Mouse (Mus musculus): ENCODE measurements around the gene Themis2.
"Not testable (repeated sequence)": the region's sequence is repeated elsewhere in the genome, so short reads cannot be mapped to it uniquely, and the experiment has no call there.

The Themis2 gene

DNA sequence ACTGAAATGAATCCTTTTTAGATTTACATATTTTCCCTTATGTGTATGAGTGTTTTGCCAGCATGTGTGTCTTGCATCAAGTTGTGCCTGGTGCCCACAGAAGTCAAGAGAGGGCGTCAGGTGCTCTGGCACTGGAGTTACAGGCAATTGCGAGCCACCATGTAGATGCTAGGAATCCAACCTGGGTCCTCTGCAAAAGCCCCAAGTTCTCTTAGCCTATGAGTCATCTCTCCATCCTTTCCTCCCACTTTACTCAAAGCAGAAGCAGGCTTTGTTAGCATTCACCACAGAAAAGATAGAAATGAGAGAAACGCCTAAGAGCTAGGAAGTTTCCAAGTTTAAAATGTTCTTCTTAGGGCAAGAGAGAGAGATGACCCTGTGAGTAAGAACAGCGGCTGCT is 3.7 kb upstream of the Themis2 start:
- DNase-seq (ENCODE audit: low read depth) = no peak

DNA sequence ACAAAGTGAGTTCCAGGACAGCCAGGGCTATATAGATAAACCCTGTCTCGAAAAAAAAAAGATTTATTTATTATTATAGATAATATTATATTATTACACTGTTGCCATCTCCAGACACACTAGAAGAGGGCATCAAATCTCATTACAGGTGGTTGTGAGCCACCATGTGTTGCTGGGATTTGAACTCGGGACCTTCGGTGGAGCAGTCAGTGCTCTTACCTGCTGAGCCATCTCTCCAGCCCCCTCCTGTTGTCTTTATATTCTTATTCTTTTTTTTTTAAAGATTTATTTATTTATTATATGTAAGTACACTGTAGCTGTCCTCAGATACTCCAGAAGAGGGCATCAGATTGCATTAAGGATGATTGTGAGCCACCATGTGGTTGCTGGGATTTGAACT is 2.5 kb upstream of the Themis2 start:
- not testable (repeated sequence) for DNase-seq (ENCODE audit: low read depth)

- no peak for DNase-seq (ENCODE audit: low read depth)
Measured at GRCm38 (mm10) chr4:132798028-132798427, 1.8 kb upstream of the Themis2 start.

DNA sequence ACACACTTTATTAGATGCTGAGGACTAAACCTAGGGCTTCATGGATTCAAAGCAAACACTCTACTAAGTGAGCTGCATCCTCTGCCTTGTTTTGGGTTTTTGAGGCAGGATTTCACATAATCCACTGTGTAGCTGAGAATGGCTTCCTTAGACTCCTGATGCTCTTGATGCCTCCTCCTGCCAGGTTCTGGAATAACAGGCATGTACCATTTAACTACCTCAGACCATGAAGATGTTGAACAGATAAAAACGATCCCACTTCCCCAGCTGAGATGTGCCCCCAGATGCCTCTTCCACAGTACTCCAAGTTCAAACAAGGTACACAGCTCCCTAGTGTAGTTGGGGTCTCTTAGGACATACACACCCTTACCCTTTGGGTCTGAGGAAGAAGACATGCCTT is 1.3 kb upstream of the Themis2 start:
- peak; percentile 34 for DNase-seq (ENCODE audit: low read depth)

- no peak for DNase-seq (ENCODE audit: low read depth)
Measured at GRCm38 (mm10) chr4:132795171-132795570, 1.0 kb downstream of the Themis2 start.

DNA sequence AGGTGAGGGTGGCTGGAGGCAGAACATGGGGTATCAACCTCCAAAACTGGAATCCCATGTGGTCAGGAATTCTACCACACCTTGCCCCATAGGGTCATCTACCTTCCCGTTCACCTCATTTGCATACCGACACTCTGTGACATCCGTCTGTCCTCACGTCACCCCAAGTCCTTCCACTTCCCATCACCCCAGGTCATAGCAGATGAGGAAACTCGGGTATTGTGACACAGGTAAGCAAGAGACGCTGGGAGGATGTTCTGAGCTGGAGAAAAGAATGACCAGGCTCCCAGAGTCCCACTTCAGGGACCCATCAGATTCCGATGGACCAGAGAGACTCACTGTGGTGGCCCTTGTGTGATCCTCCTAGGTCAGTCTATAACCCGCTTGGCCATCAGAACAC is 1.4 kb downstream of the Themis2 start:
- DNase-seq (ENCODE audit: low read depth) = peak; percentile 31

- peak; percentile 59 for DNase-seq (ENCODE audit: low read depth)
Measured at GRCm38 (mm10) chr4:132794028-132794427, 2.2 kb downstream of the Themis2 start.

DNA sequence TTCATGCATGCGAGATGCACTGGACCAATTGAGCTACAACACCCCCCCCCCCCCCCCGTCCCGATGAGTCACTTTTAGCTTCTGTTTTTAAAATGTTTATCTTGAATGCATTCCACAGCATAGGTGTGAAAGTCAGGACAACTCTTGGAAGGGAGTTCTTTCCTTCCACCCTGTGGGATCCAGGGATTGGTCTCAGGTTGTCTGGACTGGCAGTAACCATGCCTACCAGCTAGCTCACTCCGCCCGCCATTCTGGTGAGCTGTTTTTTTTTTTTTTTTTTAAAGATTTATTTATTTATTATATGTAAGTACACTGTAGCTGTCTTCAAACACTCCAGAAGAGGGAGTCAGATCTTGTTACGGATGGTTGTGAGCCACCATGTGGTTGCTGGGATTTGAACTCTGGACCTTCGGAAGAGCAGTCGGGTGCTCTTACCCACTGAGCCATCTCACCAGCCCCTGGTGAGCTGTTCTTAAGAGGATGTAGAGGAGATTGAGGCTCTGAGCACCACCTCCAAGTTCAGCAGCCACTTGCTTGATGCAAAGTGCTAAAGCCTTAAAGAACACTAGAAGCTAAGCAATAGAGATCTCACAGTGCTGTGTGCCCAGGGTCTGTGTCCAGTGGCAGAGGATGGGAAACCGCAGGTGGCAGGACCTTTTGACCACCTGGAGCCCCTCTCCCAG is 2.7 kb downstream of the Themis2 start:
- DNase-seq (ENCODE audit: low read depth) = peak; percentile 38

GRCm38 (mm10) chr4:132789731-132790130 is 6.5 kb downstream of the Themis2 start:
- no peak for DNase-seq (ENCODE audit: low read depth)

- no peak for DNase-seq (ENCODE audit: low read depth)
Measured at GRCm38 (mm10) chr4:132785228-132785627, 11.0 kb downstream of the Themis2 start.

- no peak for DNase-seq (ENCODE audit: low read depth)
Measured at GRCm38 (mm10) chr4:132783732-132784131, 12.5 kb downstream of the Themis2 start.

GRCm38 (mm10) chr4:132780288-132780687 is 15.9 kb downstream of the Themis2 start:
- no peak for DNase-seq (ENCODE audit: low read depth)

DNA sequence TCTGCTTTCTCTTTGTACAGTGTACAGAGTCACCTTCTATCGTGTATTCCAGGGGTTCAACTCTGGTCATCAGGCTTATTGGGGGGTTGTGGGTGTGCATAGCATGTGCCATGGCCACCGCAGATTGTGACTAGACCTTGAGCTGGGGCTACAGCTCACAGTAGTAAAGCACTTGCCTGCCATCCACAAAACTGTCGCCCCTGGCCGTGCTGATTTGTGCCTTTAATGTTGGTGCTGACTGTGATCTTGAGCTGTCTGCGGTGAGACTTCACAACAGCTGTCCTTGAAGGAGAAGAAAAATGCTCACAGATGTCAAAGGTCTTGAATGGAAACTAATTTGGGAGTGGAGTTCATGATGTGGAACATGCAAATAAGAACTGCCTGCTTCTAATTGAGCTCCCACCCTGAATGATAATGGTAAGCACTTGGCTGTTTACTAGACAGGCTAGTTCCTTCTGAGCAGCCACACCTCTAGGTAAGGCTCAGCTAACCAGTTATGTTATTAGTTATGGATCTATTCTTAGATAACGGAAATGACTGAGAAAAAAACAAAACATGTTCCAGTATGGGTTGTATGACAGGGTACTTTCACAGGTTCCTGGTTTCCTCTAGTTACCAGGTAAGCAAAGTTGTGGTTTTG is 17.5 kb downstream of the Themis2 start:
- DNase-seq (ENCODE audit: low read depth) = no peak

DNA sequence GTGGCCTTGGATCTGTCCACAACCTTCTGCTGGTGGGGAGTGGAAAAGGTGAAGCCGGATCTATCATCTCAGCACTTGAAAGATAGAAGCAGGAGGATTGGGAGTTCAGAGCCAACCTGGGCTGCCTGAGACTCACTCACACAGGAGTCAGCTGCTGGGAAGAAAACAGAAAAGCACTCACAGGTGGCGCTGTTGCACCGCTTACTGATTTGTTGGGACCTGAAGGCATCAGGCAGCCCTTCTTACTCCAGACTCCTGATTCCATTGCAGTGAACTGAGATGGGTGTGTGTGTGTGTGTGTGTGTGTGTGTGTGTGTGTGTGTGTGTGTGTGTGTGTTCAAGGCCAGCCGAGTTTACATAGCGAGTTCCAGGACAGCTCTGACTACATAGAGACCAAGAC is 19.4 kb downstream of the Themis2 start:
- peak; percentile 70 for DNase-seq (ENCODE audit: low read depth)

- no peak for DNase-seq (ENCODE audit: low read depth)
Measured at GRCm38 (mm10) chr4:132774905-132775304, 21.3 kb downstream of the Themis2 start.

DNA sequence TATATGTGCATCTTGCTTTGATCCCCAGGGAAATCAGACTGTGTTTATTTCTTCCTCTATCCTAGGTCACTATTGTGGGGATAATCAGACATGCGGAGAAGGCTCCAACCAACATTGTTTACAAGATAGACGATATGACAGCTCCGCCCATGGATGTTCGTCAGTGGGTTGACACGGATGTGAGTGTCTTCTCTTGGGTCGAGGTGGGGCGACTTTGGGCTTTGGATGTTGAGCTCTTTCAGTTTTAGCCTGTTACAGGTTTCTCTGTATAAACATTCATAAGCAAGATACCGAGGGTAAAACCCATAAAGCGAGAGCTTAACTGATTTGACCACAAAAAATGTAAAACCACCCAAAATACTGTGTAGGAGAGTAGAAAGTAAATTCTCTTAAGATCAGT is 24.4 kb downstream of the Themis2 start:
- no peak for DNase-seq (ENCODE audit: low read depth)

GRCm38 (mm10) chr4:132767914-132768876 is 28.0 kb downstream of the Themis2 start, which contains the start of gene Rpa2:
Gene Rpa2 (plus strand): TSS chr4:132768332.
- peak; percentile 100 for DNase-seq (ENCODE audit: low read depth)

GRCm38 (mm10) chr4:132763125-132763524 is 33.1 kb downstream of the Themis2 start:
- peak; percentile 21 for DNase-seq (ENCODE audit: low read depth)

DNA sequence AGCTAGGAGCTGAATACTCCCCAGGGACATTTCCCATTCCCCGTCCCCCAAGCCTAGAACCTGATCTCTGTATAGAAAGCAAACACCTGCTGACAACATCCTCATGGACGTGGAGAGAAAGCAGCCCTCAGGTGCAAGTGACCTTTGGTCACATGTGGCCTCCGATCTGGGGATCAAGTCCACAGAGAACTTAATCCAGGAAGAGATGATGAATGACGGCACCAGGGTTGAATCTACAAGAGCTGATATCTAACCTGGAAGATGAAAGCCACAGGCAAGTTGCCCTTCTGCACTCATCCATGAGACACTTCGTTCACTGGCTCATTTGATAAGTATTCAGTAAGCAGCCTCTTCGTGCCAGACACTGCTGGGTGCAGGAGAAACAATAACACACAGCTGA is 33.6 kb downstream of the Themis2 start:
- DNase-seq (ENCODE audit: low read depth) = no peak

DNA sequence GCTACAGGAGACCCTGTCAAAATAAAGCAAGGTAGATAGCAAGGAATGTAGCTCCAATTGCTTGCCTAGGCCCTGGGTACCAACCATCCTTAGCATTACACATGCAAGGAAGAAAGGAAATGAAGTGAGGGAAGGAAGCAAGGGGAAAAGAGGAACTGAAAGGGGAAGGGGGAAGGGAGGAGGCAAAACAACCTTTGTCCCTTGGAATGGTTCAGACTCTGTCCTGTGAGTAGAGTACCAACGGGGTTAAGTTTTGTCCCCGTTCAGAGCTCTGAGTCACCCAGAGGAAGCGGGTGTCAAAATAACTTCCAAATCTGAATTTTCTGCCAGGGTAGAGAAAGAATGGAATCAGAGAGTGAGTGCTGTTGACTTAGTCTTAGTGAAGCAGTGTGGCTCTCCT is 35.9 kb downstream of the Themis2 start:
- peak; percentile 52 for DNase-seq (ENCODE audit: low read depth)

GRCm38 (mm10) chr4:132757633-132758351 is 38.4 kb downstream of the Themis2 start:
- no peak for DNase-seq (ENCODE audit: low read depth)

GRCm38 (mm10) chr4:132756974-132757373 is 39.2 kb downstream of the Themis2 start, which contains the start of gene Smpdl3b:
Gene Smpdl3b (minus strand): TSS chr4:132757252.
- DNase-seq (ENCODE audit: low read depth) = no peak
